Mouse (Mus musculus) WW6 (cell line): ENCODE data around the gene D930020B18Rik.
A peak's percentile ranks its signal among the peaks of the same experiment; 100 is the strongest.

Experiments used
- DNase-seq: peaks from one replicate; pipeline ENCODE4 v3.0.0-alpha.2; 2013; ENCODE audit warnings: low read depth, low spot score

D930020B18Rik gene

GRCm38 (mm10) chr10:121703619-121704018 is 62.2 kb downstream of the D930020B18Rik start:
- no peak for DNase-seq

GRCm38 (mm10) chr10:121704871-121705270 is 63.5 kb downstream of the D930020B18Rik start:
- no peak for DNase-seq

- no peak for DNase-seq
Observed at GRCm38 (mm10) chr10:121705399-121706163, 64.2 kb downstream of the D930020B18Rik start.

- no peak for DNase-seq
Observed at GRCm38 (mm10) chr10:121716862-121717261, 75.5 kb downstream of the D930020B18Rik start.

- DNase-seq: no peak
Observed at GRCm38 (mm10) chr10:121718896-121719585, 77.7 kb downstream of the D930020B18Rik start.

GRCm38 (mm10) chr10:121720701-121721100 is 79.3 kb downstream of the D930020B18Rik start:
- DNase-seq: no peak

- DNase-seq: no peak
Observed at GRCm38 (mm10) chr10:121726505-121726904, 85.1 kb downstream of the D930020B18Rik start.

- no peak for DNase-seq
Observed at GRCm38 (mm10) chr10:121727151-121727550, 85.8 kb downstream of the D930020B18Rik start.

- DNase-seq: no peak
Observed at GRCm38 (mm10) chr10:121728226-121728625, 86.8 kb downstream of the D930020B18Rik start.

GRCm38 (mm10) chr10:121731048-121731725 is 89.8 kb downstream of the D930020B18Rik start:
- no peak for DNase-seq

GRCm38 (mm10) chr10:121732542-121732941 is 91.2 kb downstream of the D930020B18Rik start:
- no peak for DNase-seq

GRCm38 (mm10) chr10:121737256-121737655 is 95.9 kb downstream of the D930020B18Rik start:
- DNase-seq: no peak

GRCm38 (mm10) chr10:121739548-121740505 is 98.4 kb downstream of the D930020B18Rik start, which contains the start of gene BC048403:
Gene BC048403, plus strand, starts transcription at chr10:121739937.
- DNase-seq: peak; percentile 70

- DNase-seq: no peak
Observed at GRCm38 (mm10) chr10:121742336-121742735, 100.9 kb downstream of the D930020B18Rik start.
